ENCODE assay signal across 8 mouse cellular contexts in the genomic region with DNA sequence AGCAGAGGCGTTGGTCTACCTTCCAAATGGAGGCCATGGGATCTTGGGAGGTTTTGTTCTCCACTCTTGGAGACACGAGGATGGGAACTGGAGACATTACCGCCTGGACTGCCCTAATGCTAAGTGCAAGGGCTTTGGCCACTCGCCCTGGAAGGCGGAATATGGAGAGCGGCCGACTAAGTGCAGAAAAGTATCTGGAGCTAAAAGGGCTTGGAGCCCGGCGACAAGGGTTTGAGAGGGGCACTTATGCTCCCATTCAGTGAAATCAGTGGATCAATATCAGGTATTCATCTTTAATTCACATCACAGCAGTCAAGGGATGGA. TPM values are rescaled to one million over a fixed set of nuclear protein-coding genes. Genes with fewer than 3 reads are reported as not detected.
DNase-seq lines count a peak whose midpoint lies in the region; ATAC-seq and TF ChIP-seq lines count a peak whose summit lies in the region.

No protein-coding gene starts in this region.

- H3K36me3 ChIP-seq in thymus, adult 2 months (ENCODE audit: control insufficient read depth, insufficient read depth, low read length) = peaks cover 5% of the 10 kb centered on the region; the same call in 1 of the 2 replicates
- H3K36me3 ChIP-seq in liver, embryonic 13.5 days = peaks cover 33% of the 10 kb centered on the region

- no peak for ATAC-seq in liver, embryonic 13.5 days (ENCODE audit: low read depth)

- H3K9ac ChIP-seq in liver, embryonic 13.5 days = peak overlapping the region; percentile 74

- DNase-seq in gastrocnemius, postnatal 14 days = peak; percentile 54
- no peak for DNase-seq in gastrocnemius, postnatal 36 days
- DNase-seq in thymus, adult 2 months = no peak
- DNase-seq in thymus, postnatal 36 days = no peak
- no peak for DNase-seq in liver, embryonic 13.5 days
- DNase-seq in thymus, postnatal 25 days = no peak
- DNase-seq in left cerebral cortex, postnatal 4 days = no peak
- DNase-seq in cerebellum, postnatal 4 days (ENCODE audit: low spot score in 2 of 2) = no peak

- no peaks in the 10 kb centered on the region for H3K27me3 ChIP-seq in thymus, adult 2 months (ENCODE audit: control insufficient read depth, insufficient read depth, low read length)
- H3K27me3 ChIP-seq in liver, embryonic 13.5 days = no peaks in the 10 kb centered on the region

- peak overlapping the region; percentile 75 for H3K4me2 ChIP-seq in liver, embryonic 13.5 days

- 2% methylated on average over 9 of the region's 9 CpGs for WGBS in thymus, adult 2 months
- 2% methylated on average over 9 of the region's 9 CpGs for WGBS in liver, embryonic 13.5 days (ENCODE audit: insufficient replicate concordance)

- no peak for TF ChIP-seq POLR2A in thymus, adult 2 months (IDR thresholded peaks at IDR 0.05; ENCODE audit: control insufficient read depth, extremely low read depth, insufficient read depth, low read length, poor library complexity)

- no peaks in the 10 kb centered on the region for H3K9me3 ChIP-seq in liver, embryonic 13.5 days (replicated peaks)

- peaks cover 13% of the 10 kb centered on the region for H3K4me1 ChIP-seq in thymus, adult 2 months (replicated peaks; ENCODE audit: control insufficient read depth, insufficient read depth, low read length)
- peaks cover 44% of the 10 kb centered on the region for H3K4me1 ChIP-seq in liver, embryonic 13.5 days (replicated peaks)

- H3K4me3 ChIP-seq in thymus, adult 2 months (ENCODE audit: control insufficient read depth, insufficient read depth, low read length) = peak overlapping the region; percentile 60
- H3K4me3 ChIP-seq in liver, embryonic 13.5 days (replicated peaks) = peak overlapping the region; percentile 90

- intact Hi-C loops in gastrocnemius, postnatal 14 days (cut with DNase I; ENCODE audit: low total_unique reads) = loop anchor here (10.0 kb wide), 1 partner anchor 622 kb away; no protein-coding TSS in a partner anchor
- intact Hi-C loops in gastrocnemius, postnatal 36 days (cut with DNase I) = no loop called here
- intact Hi-C loops in left cerebral cortex, postnatal 4 days (cut with DNase I) = no loop called here

- no peak for TF ChIP-seq CTCF in thymus, adult 2 months (IDR thresholded peaks at IDR 0.05; ENCODE audit: borderline replicate concordance, control insufficient read depth, extremely low read depth, insufficient read depth, low read length, poor library complexity)

- peak overlapping the region; percentile 41; the same call in 1 of the 2 replicates for H3K27ac ChIP-seq in thymus, adult 2 months (ENCODE audit: control insufficient read depth, insufficient read depth, low read length)
- peak overlapping the region; percentile 84 for H3K27ac ChIP-seq in liver, embryonic 13.5 days

RNA-seq across cellular contexts. Expression of a gene that starts 0.7 kb away (rescaled TPM):
- 10 to 100 TPM; 47.4 to 61.3 TPM for total RNA-seq in gastrocnemius, postnatal 14 days (2021)
- 10 to 100 TPM; 38.1 to 41.5 TPM for total RNA-seq in gastrocnemius, postnatal 36 days (2021)
- polyA plus RNA-seq in thymus, adult 2 months (2012; rRNA removed) = 11.6 and 12.5 TPM in 2 replicates
- polyA plus RNA-seq in liver, embryonic 13.5 days (2015; fragmentation: Nextera tagmentation; extraction: Ambion mirVana) = 197 and 237 TPM in 2 replicates
- 100 to 1,000 TPM; 162 to 193 TPM for total RNA-seq in left cerebral cortex, postnatal 4 days (2021)

RNA-seq across cellular contexts. Expression of a gene that starts 5.3 kb away (rescaled TPM):
- total RNA-seq in gastrocnemius, postnatal 14 days (2021) = 1 to 10 TPM; 6.8 to 9.9 TPM
- total RNA-seq in gastrocnemius, postnatal 36 days (2021) = 1 to 10 TPM; 5.0 to 5.2 TPM
- polyA plus RNA-seq in thymus, adult 2 months (2012; rRNA removed) = 27.5 and 36.8 TPM in 2 replicates
- 2.7 and 2.8 TPM in 2 replicates for polyA plus RNA-seq in liver, embryonic 13.5 days (2015; fragmentation: Nextera tagmentation; extraction: Ambion mirVana)
- total RNA-seq in left cerebral cortex, postnatal 4 days (2021) = 10 to 100 TPM; 90.2 to 93.0 TPM

Comparison
In these comparisons a context has a peak if more than half of its experiments do, and no peak if none do; other contexts are left out.
1. RNA of a gene that starts 5.3 kb away (total RNA-seq): 90.2 to 93.0 TPM in left cerebral cortex, postnatal 4 days; 6.8 to 9.9 TPM in gastrocnemius, postnatal 14 days and 5.0 to 5.2 TPM in gastrocnemius, postnatal 36 days; every median in the first group is over 4 times any median in the second.